Mouse (Mus musculus) embryonic facial prominence, embryonic 15.5 days (tissue): ENCODE measurements around the gene Ccdc15. TPM values are rescaled to one million over a fixed set of nuclear protein-coding genes. Genes with fewer than 3 reads are reported as not detected.

Experiments
- ATAC-seq: fragments of 200-750 bp; cut with Nextera tagmentation; 2 replicates; pipeline ENCODE4 v1.8.0; 2017; ENCODE audit warnings: low read depth, moderate TSS enrichment; ENCODE audit not compliant: insufficient number of reproducible peaks, low FRiP score, low TSS enrichment
- H3K27ac ChIP-seq: fragments of 300-500 bp; sonication (generic); replicated peaks from 2 replicates; pipeline ENCODE4 v1.5.1; 2015; ENCODE audit warnings: mild to moderate bottlenecking, inconsistent platforms
- H3K27me3 ChIP-seq: fragments of 300-500 bp; sonication (generic); 2 replicates; pipeline ENCODE4 v1.6.1; 2015; ENCODE audit warnings: inconsistent platforms
- H3K36me3 ChIP-seq: fragments of 300-500 bp; sonication (generic); 2 replicates; pipeline ENCODE4 v1.6.1; 2015; ENCODE audit warnings: mild to moderate bottlenecking, inconsistent platforms
- H3K4me1 ChIP-seq: fragments of 300-500 bp; sonication (generic); 2 replicates; pipeline ENCODE4 v1.6.1; 2015; ENCODE audit warnings: inconsistent platforms
- H3K4me2 ChIP-seq: fragments of 300-500 bp; sonication (generic); replicated peaks from 2 replicates; pipeline ENCODE4 v1.6.1; 2015; ENCODE audit warnings: mild to moderate bottlenecking, inconsistent platforms
- H3K4me3 ChIP-seq: fragments of 300-500 bp; sonication (generic); replicated peaks from 2 replicates; pipeline ENCODE4 v1.5.1; 2015; ENCODE audit warnings: mild to moderate bottlenecking, inconsistent platforms
- H3K9ac ChIP-seq: fragments of 300-500 bp; sonication (generic); 2 replicates; pipeline ENCODE4 v1.6.1; 2015; ENCODE audit warnings: inconsistent platforms
- H3K9me3 ChIP-seq: fragments of 300-500 bp; sonication (generic); replicated peaks from 2 replicates; pipeline ENCODE4 v1.6.1; 2016; ENCODE audit warnings: inconsistent platforms
- WGBS: fragments of 180-500 bp; shearing (Covaris S2); methylation state at CpG from one replicate; pipeline ENCODE4 v1.1.7; 2015; 5-methylcytosine and 5-hydroxymethylcytosine counted together
- polyA plus RNA-seq: library from polyadenylated mRNA; unstranded; fragments of >200 nt; fragmentation: Nextera tagmentation; extraction: Ambion mirVana; gene quantifications from 2 replicates; pipeline ENCODE4 v1.2.1, GENCODE M21; 2015

Gene Ccdc15
- 7.2 and 8.7 TPM in 2 replicates for polyA plus RNA-seq

DNA sequence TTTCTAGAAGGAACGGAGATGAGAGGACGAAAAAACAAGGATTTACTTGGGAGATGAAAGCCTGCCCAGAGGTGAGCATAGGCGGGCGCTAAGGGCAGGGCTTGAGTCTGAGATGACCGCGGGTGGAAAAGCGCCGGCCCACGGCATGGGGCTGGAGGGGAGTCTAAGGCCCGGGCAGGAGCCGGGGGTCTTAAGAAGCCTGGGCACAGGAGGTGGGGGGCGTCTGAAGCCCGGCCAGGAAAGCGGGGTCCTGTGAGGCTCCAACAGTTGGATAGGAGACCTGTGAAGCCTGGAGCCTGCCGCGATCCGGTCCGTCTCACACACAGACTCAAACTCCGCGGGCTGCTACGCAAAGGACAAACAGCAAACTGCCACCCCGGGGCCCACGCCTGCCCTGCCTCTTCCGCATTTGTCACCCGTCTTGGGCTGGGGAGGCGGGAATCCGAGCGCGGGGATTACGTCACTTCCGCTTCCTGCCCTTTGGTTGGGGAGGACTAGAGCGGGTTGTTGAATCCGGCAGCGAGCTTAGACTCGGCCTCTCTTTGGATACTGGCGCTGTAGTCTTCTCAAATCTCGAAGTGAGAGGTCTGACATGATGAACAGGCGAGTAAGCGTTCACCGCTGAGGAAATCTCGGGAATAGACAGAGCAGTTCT is at the start of gene Ccdc15:
Ccdc15 (minus strand) TSS at position 445 of the 655 bp plus-strand sequence.
- peak within 1 kb of the TSS; percentile 83 for H3K4me2 ChIP-seq
- ATAC-seq = peak; percentile 99
- no peaks in the 10 kb centered on the region for H3K36me3 ChIP-seq
- H3K4me1 ChIP-seq = no peaks in the 10 kb centered on the region
- peak within 1 kb of the TSS; percentile 85 for H3K4me3 ChIP-seq
- H3K27ac ChIP-seq = peak within 1 kb of the TSS; percentile 96
- H3K9me3 ChIP-seq = no peaks in the 10 kb centered on the region
- H3K9ac ChIP-seq = peak within 1 kb of the TSS; percentile 75
- under 1% methylated on average over 41 of the region's 41 CpGs for WGBS
- H3K27me3 ChIP-seq = no peaks in the 10 kb centered on the region

DNA sequence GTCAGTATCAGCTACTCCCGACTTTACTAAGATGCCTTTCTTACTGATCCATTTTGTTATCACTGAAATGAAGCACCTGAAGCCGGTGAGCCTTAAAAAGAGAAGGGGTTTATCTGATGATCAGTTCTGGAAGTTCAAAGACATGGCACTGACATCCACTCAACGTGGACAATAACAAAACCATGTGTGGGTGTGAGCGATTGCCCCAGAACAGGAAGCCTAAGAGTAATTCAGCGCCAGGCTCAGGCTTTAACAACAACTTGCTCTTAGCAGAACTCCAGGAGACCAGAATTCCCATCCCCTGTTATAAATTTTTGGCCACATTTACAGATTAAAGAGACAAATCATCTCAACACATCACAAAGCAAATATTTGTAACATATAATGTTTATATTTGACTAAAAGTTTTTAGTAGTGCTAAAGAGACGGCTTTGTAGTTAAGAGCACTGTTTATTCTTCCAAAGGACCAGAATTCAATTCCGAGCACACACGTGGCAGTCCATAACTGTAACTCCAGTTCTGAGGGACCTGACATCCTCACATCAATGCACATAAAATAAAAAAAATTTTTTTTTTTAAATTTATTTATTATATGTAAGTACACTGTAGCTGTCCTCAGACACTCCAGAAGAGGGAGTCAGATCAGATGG is 45.4 kb upstream of the Ccdc15 start:
- Histone ChIP-seq H3K36me3 (no peaks in the 10 kb centered on the region), H3K27ac (no peak overlapping the region), H3K9ac (no peak overlapping the region), H3K9me3 (no peaks in the 10 kb centered on the region), H3K4me2 (no peak overlapping the region), H3K4me1 (no peaks in the 10 kb centered on the region), H3K4me3 (no peak overlapping the region), H3K27me3 (no peaks in the 10 kb centered on the region)
- ATAC-seq = no peak
- 71% methylated on average over 8 of the region's 8 CpGs for WGBS

GRCm38 (mm10) chr9:37392071-37392470 is 43.8 kb upstream of the Ccdc15 start:
- H3K9me3 ChIP-seq = no peaks in the 10 kb centered on the region

DNA sequence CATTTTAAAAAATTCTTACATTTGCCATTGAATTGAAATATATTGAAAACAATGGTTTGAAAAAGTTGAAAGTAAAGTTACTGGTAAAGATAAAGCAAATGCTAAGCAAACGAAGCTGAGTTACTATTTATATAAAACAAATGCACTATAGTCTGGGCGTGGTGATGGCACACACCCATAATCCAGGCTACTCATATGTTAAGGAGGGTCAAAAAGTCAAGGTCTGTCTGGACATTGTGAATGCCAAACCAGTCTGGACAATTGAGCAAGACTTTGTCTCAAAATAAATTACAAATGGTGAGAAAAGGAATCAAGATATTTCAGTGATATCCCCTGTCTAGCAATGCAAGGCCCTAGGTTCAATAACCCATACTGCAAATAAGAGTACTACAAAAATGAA is 42.7 kb upstream of the Ccdc15 start:
- ATAC-seq = no peak
- peaks cover 6% of the 10 kb centered on the region; the same call in 1 of the 2 replicates for H3K27me3 ChIP-seq
- H3K4me3 ChIP-seq = no peak overlapping the region
- 68% methylated on average over 2 of the region's 2 CpGs for WGBS
- H3K27ac ChIP-seq = no peak overlapping the region
- H3K36me3 ChIP-seq = no peaks in the 10 kb centered on the region
- no peak overlapping the region for H3K4me2 ChIP-seq
- H3K9ac ChIP-seq = no peak overlapping the region
- H3K4me1 ChIP-seq = no peaks in the 10 kb centered on the region
- no peaks in the 10 kb centered on the region for H3K9me3 ChIP-seq

More at GRCm38 (mm10) chr9:37392071-37392470, 43.8 kb upstream of the Ccdc15 start:
- ATAC-seq = no peak
- no peaks in the 10 kb centered on the region for H3K36me3 ChIP-seq
- WGBS = 76% methylated on average over 2 of the region's 2 CpGs
- H3K27ac ChIP-seq = no peak overlapping the region
- no peak overlapping the region for H3K4me3 ChIP-seq
- no peaks in the 10 kb centered on the region for H3K4me1 ChIP-seq
- no peak overlapping the region for H3K9ac ChIP-seq
- 0 out of 2 replicates have a peak, but pooled peaks cover under 1% of the 10 kb centered on the region for H3K27me3 ChIP-seq
- H3K4me2 ChIP-seq = no peak overlapping the region

DNA sequence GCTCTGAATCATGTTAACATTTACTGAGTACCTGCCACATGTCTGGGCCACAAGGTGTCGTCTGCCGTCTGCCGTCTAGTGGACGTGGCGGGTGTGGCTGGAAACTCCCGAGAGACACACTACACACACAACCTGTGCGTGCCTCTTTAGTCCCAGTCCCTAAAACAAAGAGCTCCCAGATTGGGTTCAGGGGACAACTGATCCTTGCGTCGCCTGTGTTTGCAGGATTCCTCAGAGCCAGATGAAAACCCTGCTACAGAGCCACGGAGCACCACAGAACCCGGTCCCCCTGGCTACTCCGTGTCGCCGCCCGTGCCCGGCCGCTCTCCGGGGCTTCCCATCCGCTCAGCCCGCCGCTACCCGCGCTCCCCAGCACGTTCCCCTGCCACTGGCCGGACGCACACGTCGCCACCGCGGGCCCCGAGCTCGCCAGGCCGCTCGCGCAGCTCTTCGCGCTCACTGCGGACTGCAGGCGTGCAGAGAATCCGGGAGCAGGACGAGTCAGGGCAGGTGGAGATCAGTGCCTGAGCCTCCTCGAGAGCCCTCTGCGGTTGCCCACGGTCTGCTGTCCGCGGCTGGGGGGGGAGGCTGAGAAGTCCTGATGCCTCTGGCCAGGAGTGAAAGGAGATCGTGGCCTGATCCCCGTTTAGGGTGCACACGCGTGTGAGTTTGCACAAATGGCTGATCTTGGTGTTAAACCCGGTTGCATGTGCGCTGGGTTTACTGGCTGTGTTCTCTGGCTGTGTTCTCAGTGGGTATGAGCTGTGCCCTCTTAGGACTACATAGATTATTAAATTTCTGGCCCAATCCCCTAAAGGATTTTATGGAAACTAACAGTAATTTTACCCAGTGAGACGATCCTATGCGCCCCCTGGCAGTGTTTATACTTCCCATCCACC is 36.3 kb upstream of the Ccdc15 start:
- Histone ChIP-seq H3K27ac (no peak overlapping the region), H3K9me3 (no peaks in the 10 kb centered on the region), H3K9ac (peak overlapping the region; percentile 47), H3K4me1 (0 out of 2 replicates have a peak, but pooled peaks cover 7% of the 10 kb centered on the region), H3K4me3 (peak overlapping the region; percentile 48), H3K36me3 (no peaks in the 10 kb centered on the region), H3K4me2 (peak overlapping the region; percentile 87), H3K27me3 (peaks cover 6% of the 10 kb centered on the region; the same call in 1 of the 2 replicates)
- 5% methylated on average over 54 of the region's 54 CpGs for WGBS
- peak; percentile 59 for ATAC-seq

- Histone ChIP-seq H3K27me3 (peaks cover 6% of the 10 kb centered on the region; the same call in 1 of the 2 replicates), H3K4me2 (no peak overlapping the region), H3K9me3 (no peaks in the 10 kb centered on the region), H3K4me3 (no peak overlapping the region), H3K9ac (no peak overlapping the region), H3K36me3 (no peaks in the 10 kb centered on the region), H3K4me1 (0 out of 2 replicates have a peak, but pooled peaks cover 7% of the 10 kb centered on the region), H3K27ac (no peak overlapping the region)
- 92% methylated on average over 6 of the region's 6 CpGs for WGBS
- no peak for ATAC-seq
Observed at GRCm38 (mm10) chr9:37383161-37383560, 34.9 kb upstream of the Ccdc15 start.

- Histone ChIP-seq H3K9ac (no peak overlapping the region), H3K4me2 (no peak overlapping the region), H3K4me1 (no peaks in the 10 kb centered on the region), H3K27ac (no peak overlapping the region), H3K9me3 (no peaks in the 10 kb centered on the region), H3K36me3 (no peaks in the 10 kb centered on the region), H3K27me3 (no peaks in the 10 kb centered on the region), H3K4me3 (no peak overlapping the region)
- no peak for ATAC-seq
- WGBS = 89% methylated on average over 5 of the region's 5 CpGs
Observed at GRCm38 (mm10) chr9:37375718-37376117, 27.5 kb upstream of the Ccdc15 start.

DNA sequence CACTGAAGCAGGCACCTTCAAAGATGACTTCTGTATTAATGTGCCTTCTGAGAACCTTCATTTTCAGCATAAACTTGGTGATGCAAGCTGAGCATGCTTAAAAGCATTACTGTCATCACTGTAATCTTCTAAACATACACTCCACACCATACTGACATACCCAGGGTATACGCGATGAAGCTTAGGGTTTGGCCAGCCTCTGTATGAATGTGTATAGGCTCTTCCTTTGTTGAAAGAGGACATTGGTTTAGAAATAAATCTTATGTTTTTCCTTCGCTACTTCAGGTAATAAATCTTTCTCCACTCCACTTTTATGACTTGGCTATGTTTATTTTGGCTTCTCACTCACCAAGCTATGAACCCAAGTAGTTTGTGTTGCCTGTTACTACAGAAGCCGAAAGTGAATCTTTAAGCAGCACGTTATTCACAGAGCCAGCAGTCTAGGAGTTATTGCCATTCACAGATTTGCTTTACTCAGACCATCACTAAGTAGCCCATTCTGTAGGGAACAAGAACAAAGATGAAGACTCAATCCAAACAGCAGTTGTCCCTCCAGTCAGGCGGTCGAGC is 23.1 kb upstream of the Ccdc15 start:
- Histone ChIP-seq H3K9ac (no peak overlapping the region), H3K27me3 (no peaks in the 10 kb centered on the region), H3K4me3 (no peak overlapping the region), H3K9me3 (no peaks in the 10 kb centered on the region), H3K36me3 (no peaks in the 10 kb centered on the region), H3K27ac (no peak overlapping the region), H3K4me2 (no peak overlapping the region), H3K4me1 (no peaks in the 10 kb centered on the region)
- ATAC-seq = no peak
- WGBS = 89% methylated on average over 7 of the region's 7 CpGs

DNA sequence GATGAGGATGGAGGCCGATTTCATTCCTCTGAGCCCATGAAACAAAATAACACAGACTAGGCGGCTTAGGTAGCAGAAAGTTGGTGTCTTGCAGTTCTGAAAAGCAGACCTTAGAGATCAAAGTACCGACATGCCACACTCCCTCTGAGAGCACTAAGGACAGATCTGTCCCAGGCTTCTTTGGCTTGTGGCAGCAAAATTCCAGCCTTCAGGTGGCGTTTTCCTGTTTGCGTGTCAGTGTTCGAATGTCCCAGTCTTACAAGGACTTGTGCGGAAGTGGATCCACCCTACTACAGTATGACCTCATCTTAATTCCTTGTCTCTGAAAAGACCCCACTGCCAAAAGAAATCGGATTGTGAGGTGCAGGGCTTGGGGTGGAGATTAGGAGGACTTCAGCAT is 20.6 kb upstream of the Ccdc15 start:
- WGBS = 75% methylated on average over 8 of the region's 8 CpGs
- H3K9me3 ChIP-seq = no peaks in the 10 kb centered on the region
- no peak overlapping the region for H3K9ac ChIP-seq
- no peak overlapping the region for H3K4me2 ChIP-seq
- H3K4me1 ChIP-seq = no peaks in the 10 kb centered on the region
- no peak overlapping the region for H3K4me3 ChIP-seq
- H3K27me3 ChIP-seq = no peaks in the 10 kb centered on the region
- no peak overlapping the region for H3K27ac ChIP-seq
- no peaks in the 10 kb centered on the region for H3K36me3 ChIP-seq
- ATAC-seq = no peak

- no peak for ATAC-seq
- no peak overlapping the region for H3K27ac ChIP-seq
- 72% methylated on average over 11 of the region's 11 CpGs for WGBS
Observed at GRCm38 (mm10) chr9:37368081-37368830, 20.0 kb upstream of the Ccdc15 start.

More at GRCm38 (mm10) chr9:37368081-37368830, 20.0 kb upstream of the Ccdc15 start:
- no peak overlapping the region for H3K4me2 ChIP-seq
- no peak overlapping the region for H3K9ac ChIP-seq
- no peak overlapping the region for H3K4me3 ChIP-seq
- no peaks in the 10 kb centered on the region for H3K27me3 ChIP-seq
- H3K36me3 ChIP-seq = no peaks in the 10 kb centered on the region
- H3K4me1 ChIP-seq = no peaks in the 10 kb centered on the region
- H3K9me3 ChIP-seq = no peaks in the 10 kb centered on the region
